Mouse (Mus musculus): Measurements from ENCODE around the gene Adcy7. TPM values are rescaled to one million over a fixed set of nuclear protein-coding genes. Genes with fewer than 3 reads are reported as not detected.

The Adcy7 gene
- polyA plus RNA-seq, 2 experiments, result 7.3 to 7.9 TPM

DNA sequence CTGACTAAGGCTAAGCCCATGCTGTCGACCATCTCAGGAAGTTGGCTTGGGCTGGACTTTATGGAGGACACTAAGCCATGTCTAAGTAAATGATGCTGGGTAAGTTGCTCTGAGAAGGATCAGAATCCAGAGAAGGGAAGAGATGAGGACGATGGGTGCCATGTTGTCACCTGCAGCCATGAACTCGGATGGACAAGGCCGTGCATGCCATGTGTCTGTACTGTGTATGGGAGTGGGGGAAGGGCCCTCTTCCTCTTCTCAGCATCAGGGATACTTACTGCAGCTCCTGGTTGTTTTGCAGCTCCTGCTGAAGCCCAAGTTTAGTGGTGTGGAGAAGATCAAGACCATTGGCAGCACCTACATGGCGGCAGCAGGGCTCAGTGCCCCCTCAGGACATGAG is 53.6 kb downstream of the Adcy7 start:
- Histone ChIP-seq H3K9ac (ENCODE audit: low read depth, low read length, severe bottlenecking) (no peak overlapping the region), H3K27me3 (ENCODE audit: control insufficient read depth, insufficient read depth, low read length) (no peaks in the 10 kb centered on the region), H3K4me2 (replicated peaks; ENCODE audit: low read depth, low read length, severe bottlenecking) (no peak overlapping the region), H3K9me3 (ENCODE audit: control insufficient read depth, low read length) (no peaks in the 10 kb centered on the region), H3K4me1 (ENCODE audit: control insufficient read depth, insufficient read depth, low read length) (no peaks in the 10 kb centered on the region), H3K36me3 (ENCODE audit: control insufficient read depth, insufficient read depth, low read length) (peaks cover 62% of the 10 kb centered on the region), H3K4me3 (replicated peaks; ENCODE audit: low read length) (no peak overlapping the region), H3K27ac (replicated peaks; ENCODE audit: low read depth, low read length) (no peak overlapping the region)
- ATAC-seq (ENCODE audit: low FRiP score, low read depth) (no peak), DNase-seq (ENCODE audit: low spot score) (no peak)
- no peak for TF ChIP-seq POLR2A (IDR thresholded peaks at IDR 0.05; ENCODE audit: borderline replicate concordance, extremely low read depth, insufficient read depth, insufficient read length)
- 87% methylated on average over 5 of the region's 5 CpGs for WGBS

DNA sequence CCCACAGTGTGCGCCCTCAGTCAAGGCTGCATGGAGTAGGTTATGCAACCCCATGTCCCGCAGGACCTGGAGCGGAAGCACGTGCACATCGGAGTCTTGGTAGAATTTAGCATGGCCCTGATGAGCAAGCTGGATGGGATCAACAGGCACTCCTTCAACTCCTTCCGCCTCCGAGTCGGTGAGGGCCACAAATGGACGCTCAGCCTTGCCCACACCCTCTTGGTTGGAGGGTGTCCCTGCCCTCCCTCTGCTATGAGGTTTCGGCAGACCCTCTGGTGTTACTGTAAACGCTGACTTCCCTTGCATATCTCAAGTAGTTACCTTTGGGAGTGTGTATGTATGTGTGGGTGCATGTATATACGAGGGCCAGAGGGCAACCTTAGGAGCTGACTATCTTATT is 54.1 kb downstream of the Adcy7 start:
- Histone ChIP-seq H3K36me3 (ENCODE audit: control insufficient read depth, insufficient read depth, low read length) (peaks cover 67% of the 10 kb centered on the region), H3K4me3 (replicated peaks; ENCODE audit: low read length) (no peak overlapping the region), H3K9me3 (ENCODE audit: control insufficient read depth, low read length) (no peaks in the 10 kb centered on the region), H3K4me1 (ENCODE audit: control insufficient read depth, insufficient read depth, low read length) (no peaks in the 10 kb centered on the region), H3K27me3 (ENCODE audit: control insufficient read depth, insufficient read depth, low read length) (no peaks in the 10 kb centered on the region), H3K27ac (replicated peaks; ENCODE audit: low read depth, low read length) (no peak overlapping the region), H3K4me2 (replicated peaks; ENCODE audit: low read depth, low read length, severe bottlenecking) (no peak overlapping the region), H3K9ac (ENCODE audit: low read depth, low read length, severe bottlenecking) (no peak overlapping the region)
- TF ChIP-seq POLR2A (IDR thresholded peaks at IDR 0.05; ENCODE audit: borderline replicate concordance, extremely low read depth, insufficient read depth, insufficient read length), result no peak
- ATAC-seq (ENCODE audit: low FRiP score, low read depth), result no peak
- WGBS, result 96% methylated on average over 12 of the region's 12 CpGs
- DNase-seq (ENCODE audit: low spot score), result no peak

DNA sequence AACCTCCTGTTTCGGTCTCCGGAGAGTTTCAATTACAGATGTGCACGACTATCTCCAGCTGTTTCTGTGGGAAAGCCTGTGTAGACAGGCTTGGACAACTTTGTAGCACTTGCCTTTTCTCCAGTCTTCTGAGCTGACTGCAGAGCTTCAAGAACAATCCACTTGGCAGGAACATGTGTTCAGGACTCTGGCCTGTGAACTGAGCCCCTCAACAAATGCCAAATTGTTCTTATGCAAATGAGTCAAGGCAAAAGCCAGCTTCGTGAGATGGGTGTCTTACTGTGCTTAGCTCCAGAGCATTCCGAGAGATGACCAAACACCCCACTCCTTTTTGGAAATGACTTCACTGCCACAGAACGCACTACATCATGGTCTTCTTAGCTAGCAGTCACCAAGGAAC is 56.5 kb downstream of the Adcy7 start:
- H3K4me3 ChIP-seq (replicated peaks; ENCODE audit: low read length), result no peak overlapping the region
- no peak overlapping the region for H3K27ac ChIP-seq (replicated peaks; ENCODE audit: low read depth, low read length)
- H3K4me1 ChIP-seq (ENCODE audit: control insufficient read depth, insufficient read depth, low read length), result no peaks in the 10 kb centered on the region
- no peaks in the 10 kb centered on the region for H3K9me3 ChIP-seq (ENCODE audit: control insufficient read depth, low read length)
- no peak for ATAC-seq (ENCODE audit: low FRiP score, low read depth)
- 87% methylated on average over 6 of the region's 6 CpGs for WGBS
- H3K27me3 ChIP-seq (ENCODE audit: control insufficient read depth, insufficient read depth, low read length), result no peaks in the 10 kb centered on the region
- peaks cover 88% of the 10 kb centered on the region for H3K36me3 ChIP-seq (ENCODE audit: control insufficient read depth, insufficient read depth, low read length)
- H3K4me2 ChIP-seq (replicated peaks; ENCODE audit: low read depth, low read length, severe bottlenecking), result no peak overlapping the region
- no peak for DNase-seq (ENCODE audit: low spot score)
- no peak overlapping the region for H3K9ac ChIP-seq (ENCODE audit: low read depth, low read length, severe bottlenecking)
- TF ChIP-seq POLR2A (IDR thresholded peaks at IDR 0.05; ENCODE audit: borderline replicate concordance, extremely low read depth, insufficient read depth, insufficient read length), result no peak

DNA sequence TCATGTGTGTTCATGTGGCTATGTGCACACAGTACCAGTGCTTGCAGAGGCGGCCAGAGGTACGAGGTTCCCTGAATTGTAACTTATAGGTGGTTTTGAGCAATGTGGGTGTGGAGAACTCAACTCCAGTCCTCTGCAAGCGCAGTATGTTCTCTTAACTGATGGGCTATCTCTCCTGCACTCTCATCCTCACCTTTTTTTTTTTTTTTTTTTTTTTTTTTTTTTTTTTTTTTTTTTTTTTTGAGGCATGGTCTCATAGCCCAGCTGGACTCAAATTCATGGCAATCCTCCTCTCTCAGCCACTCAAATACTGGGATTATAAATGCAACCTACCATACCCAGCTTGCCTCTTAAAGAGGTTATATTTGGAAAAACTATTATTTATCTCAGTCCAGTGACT is 58.6 kb downstream of the Adcy7 start:
- peaks cover 93% of the 10 kb centered on the region for H3K36me3 ChIP-seq (ENCODE audit: control insufficient read depth, insufficient read depth, low read length)
- TF ChIP-seq POLR2A (IDR thresholded peaks at IDR 0.05; ENCODE audit: borderline replicate concordance, extremely low read depth, insufficient read depth, insufficient read length), result no peak
- no peak for ATAC-seq (ENCODE audit: low FRiP score, low read depth)

DNA sequence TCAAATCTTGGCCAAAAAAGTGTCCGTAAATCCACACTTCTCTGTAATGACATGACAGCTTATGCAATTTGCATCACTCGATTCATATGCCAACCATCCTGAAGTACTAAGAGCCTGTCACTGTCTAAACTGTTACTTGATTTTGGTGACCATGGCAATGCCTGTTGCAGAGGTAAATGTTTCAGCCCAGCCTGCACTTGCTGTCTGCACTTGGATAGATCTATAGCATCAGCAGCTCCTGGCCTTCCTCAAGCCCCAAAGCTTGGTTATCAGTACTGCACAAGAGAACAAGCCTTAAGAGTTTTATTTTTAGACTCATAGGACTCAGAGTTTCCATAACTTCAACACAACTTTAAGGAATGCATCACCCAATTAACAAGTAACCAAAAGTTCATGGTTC is 62.2 kb downstream of the Adcy7 start:
- WGBS, result 88% methylated on average over 2 of the region's 2 CpGs
- DNase-seq (ENCODE audit: low spot score), result no peak
- TF ChIP-seq POLR2A (IDR thresholded peaks at IDR 0.05; ENCODE audit: borderline replicate concordance, extremely low read depth, insufficient read depth, insufficient read length), result no peak
- Histone ChIP-seq H3K9ac (ENCODE audit: low read depth, low read length, severe bottlenecking) (no peak overlapping the region), H3K36me3 (ENCODE audit: control insufficient read depth, insufficient read depth, low read length) (peaks cover 84% of the 10 kb centered on the region), H3K27ac (replicated peaks; ENCODE audit: low read depth, low read length) (no peak overlapping the region), H3K4me3 (replicated peaks; ENCODE audit: low read length) (no peak overlapping the region), H3K4me2 (replicated peaks; ENCODE audit: low read depth, low read length, severe bottlenecking) (no peak overlapping the region), H3K9me3 (ENCODE audit: control insufficient read depth, low read length) (no peaks in the 10 kb centered on the region), H3K27me3 (ENCODE audit: control insufficient read depth, insufficient read depth, low read length) (no peaks in the 10 kb centered on the region), H3K4me1 (ENCODE audit: control insufficient read depth, insufficient read depth, low read length) (no peaks in the 10 kb centered on the region)
- ATAC-seq (ENCODE audit: low FRiP score, low read depth), result no peak

More for the DNA sequence above, 58.6 kb downstream of the Adcy7 start:
- DNase-seq (ENCODE audit: low spot score), result no peak
- WGBS, result 86% methylated on average over 3 of the region's 3 CpGs
- no peak overlapping the region for H3K4me2 ChIP-seq (replicated peaks; ENCODE audit: low read depth, low read length, severe bottlenecking)
- no peak overlapping the region for H3K4me3 ChIP-seq (replicated peaks; ENCODE audit: low read length)
- H3K4me1 ChIP-seq (ENCODE audit: control insufficient read depth, insufficient read depth, low read length), result no peaks in the 10 kb centered on the region
- H3K27me3 ChIP-seq (ENCODE audit: control insufficient read depth, insufficient read depth, low read length), result no peaks in the 10 kb centered on the region
- H3K9ac ChIP-seq (ENCODE audit: low read depth, low read length, severe bottlenecking), result no peak overlapping the region
- H3K9me3 ChIP-seq (ENCODE audit: control insufficient read depth, low read length), result no peaks in the 10 kb centered on the region
- no peak overlapping the region for H3K27ac ChIP-seq (replicated peaks; ENCODE audit: low read depth, low read length)

DNA sequence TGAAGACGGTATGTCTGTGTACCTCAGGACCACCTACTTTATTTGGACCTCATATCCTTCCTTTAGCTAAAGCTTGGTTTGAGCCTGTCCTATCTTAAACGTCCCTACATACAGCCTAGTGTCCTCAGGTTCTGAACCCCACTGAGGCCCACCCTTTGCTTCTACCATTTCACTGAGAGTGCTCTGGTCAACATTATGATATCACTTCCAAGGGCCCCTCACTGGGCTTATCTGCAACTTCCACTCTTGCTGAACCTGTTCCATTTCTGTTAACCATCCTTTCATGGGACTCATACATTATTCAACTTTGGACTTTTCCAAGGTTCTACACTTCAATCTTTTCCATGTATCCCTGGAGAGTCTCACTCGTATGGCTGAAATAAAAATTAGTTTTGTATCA is 62.8 kb downstream of the Adcy7 start:
- no peak overlapping the region for H3K27ac ChIP-seq (replicated peaks; ENCODE audit: low read depth, low read length)
- WGBS, result 89% methylated on average over 3 of the region's 3 CpGs
- H3K4me1 ChIP-seq (ENCODE audit: control insufficient read depth, insufficient read depth, low read length), result no peaks in the 10 kb centered on the region
- H3K9me3 ChIP-seq (ENCODE audit: control insufficient read depth, low read length), result no peaks in the 10 kb centered on the region
- H3K9ac ChIP-seq (ENCODE audit: low read depth, low read length, severe bottlenecking), result no peak overlapping the region
- H3K4me2 ChIP-seq (replicated peaks; ENCODE audit: low read depth, low read length, severe bottlenecking), result no peak overlapping the region
- ATAC-seq (ENCODE audit: low FRiP score, low read depth), result no peak
- peaks cover 85% of the 10 kb centered on the region for H3K36me3 ChIP-seq (ENCODE audit: control insufficient read depth, insufficient read depth, low read length)
- no peak overlapping the region for H3K4me3 ChIP-seq (replicated peaks; ENCODE audit: low read length)
- DNase-seq (ENCODE audit: low spot score), result no peak
- H3K27me3 ChIP-seq (ENCODE audit: control insufficient read depth, insufficient read depth, low read length), result no peaks in the 10 kb centered on the region
- TF ChIP-seq POLR2A (IDR thresholded peaks at IDR 0.05; ENCODE audit: borderline replicate concordance, extremely low read depth, insufficient read depth, insufficient read length), result no peak

All from limb, embryonic 14.5 days (tissue).